Mouse (Mus musculus): ENCODE measurements around the gene Mageb3.
"Not testable (repeated sequence)": the region's sequence is repeated elsewhere in the genome, so short reads cannot be mapped to it uniquely, and the experiment has no call there.

GRCm38 (mm10) chr2:121937624-121938023 lies 18.3 kb downstream of the Mageb3 start:
- not testable (repeated sequence) for TF ChIP-seq CTCF (IDR thresholded peaks at IDR 0.05; ENCODE audit: low read depth, low read length); POLR2AphosphoS5 (IDR thresholded peaks at IDR 0.05; ENCODE audit: insufficient replicate concordance, low read depth, low read length); GATA1 (IDR thresholded peaks at IDR 0.05; ENCODE audit: borderline replicate concordance, low read length); TAL1 (conservative IDR thresholded peaks at IDR 0.05; ENCODE audit: low read depth, low read length)

All from G1E (cell line).